Mouse (Mus musculus) G1E (cell line): ENCODE data around the gene Ddx55.
"Not testable (repeated sequence)": the region's sequence is repeated elsewhere in the genome, so short reads cannot be mapped to it uniquely, and the experiment has no call there.

Experiments used
- CTCF ChIP-seq: IDR thresholded peaks from 2 replicates; pipeline ENCODE4 v1.5.1; 2012; ENCODE audit warnings: low read depth, low read length, inconsistent platforms, mixed read lengths
- GATA1 ChIP-seq: IDR thresholded peaks from 2 replicates; pipeline ENCODE4 v1.6.1; 2012; ENCODE audit warnings: borderline replicate concordance, low read length, inconsistent platforms, mixed read lengths
- POLR2AphosphoS5 ChIP-seq: IDR thresholded peaks from 2 replicates; pipeline ENCODE4 v1.6.1; 2012; ENCODE audit warnings: low read depth, low read length, inconsistent platforms; ENCODE audit not compliant: insufficient replicate concordance
- TAL1 ChIP-seq: conservative IDR thresholded peaks from 2 replicates; pipeline ENCODE4 v1.6.1; 2012; ENCODE audit warnings: low read depth, low read length, inconsistent platforms, mixed read lengths

GRCm38 (mm10) chr5:124550737-124551136 lies 1.9 kb upstream of the Ddx55 start:
- not testable (repeated sequence) for TF ChIP-seq CTCF, GATA1, TAL1, POLR2AphosphoS5
